Mouse (Mus musculus): ENCODE data around the gene Dcpp1.

- TF ChIP-seq POLR2A (IDR thresholded peaks at IDR 0.05; ENCODE audit: borderline replicate concordance, insufficient read depth, low read length) = no peak
- TF ChIP-seq CTCF (IDR thresholded peaks at IDR 0.05; ENCODE audit: borderline replicate concordance, insufficient read depth, low read depth, low read length) = no peak
Observed at GRCm38 (mm10) chr17:23925090-23925493, 44.4 kb downstream of the Dcpp1 start.

Data from cerebellum, adult 2 months (tissue).